Mouse (Mus musculus) liver, embryonic 14.5 days (tissue): ENCODE measurements around the gene Sh3pxd2a.

Source experiments
- CTCF ChIP-seq: IDR thresholded peaks from 2 replicates; pipeline ENCODE4 v1.5.1; 2016; ENCODE audit warnings: antibody characterized with exemption, low read depth, control low read depth
- EP300 ChIP-seq: IDR thresholded peaks from 2 replicates; pipeline ENCODE4 v1.6.1; 2016; ENCODE audit warnings: antibody characterized with exemption, low read depth

DNA sequence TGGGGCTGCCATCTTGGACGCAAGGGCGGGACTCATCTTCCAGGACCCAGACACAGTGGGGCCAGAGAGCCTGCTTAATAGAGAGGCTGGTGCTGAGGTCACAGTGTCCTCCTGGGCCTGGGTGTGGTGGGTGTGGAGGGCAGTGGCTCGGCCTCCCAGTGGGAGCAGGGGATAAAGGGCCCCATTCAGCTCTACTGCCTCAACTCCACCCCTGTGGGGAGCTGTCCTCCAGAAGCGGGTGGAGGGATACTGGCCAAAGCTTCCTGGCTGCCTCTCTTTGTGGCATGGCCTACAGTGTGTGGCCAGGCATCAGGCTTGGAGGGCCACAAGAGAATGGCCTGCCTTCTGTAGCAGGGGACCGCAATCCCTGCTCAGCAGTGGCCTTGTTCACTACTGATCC is 85.1 kb downstream of the Sh3pxd2a start:
- peak; percentile 74 for TF ChIP-seq CTCF
- TF ChIP-seq EP300 = no peak
